Mouse (Mus musculus): ENCODE data around the gene Myo1b. TPM values are rescaled to one million over a fixed set of nuclear protein-coding genes. Genes with fewer than 3 reads are reported as not detected.
A peak's percentile ranks its signal among the peaks of the same experiment; 100 is the strongest.

Myo1b gene
- polyA plus RNA-seq, 1 experiment from 2014 or later = 114 TPM

DNA sequence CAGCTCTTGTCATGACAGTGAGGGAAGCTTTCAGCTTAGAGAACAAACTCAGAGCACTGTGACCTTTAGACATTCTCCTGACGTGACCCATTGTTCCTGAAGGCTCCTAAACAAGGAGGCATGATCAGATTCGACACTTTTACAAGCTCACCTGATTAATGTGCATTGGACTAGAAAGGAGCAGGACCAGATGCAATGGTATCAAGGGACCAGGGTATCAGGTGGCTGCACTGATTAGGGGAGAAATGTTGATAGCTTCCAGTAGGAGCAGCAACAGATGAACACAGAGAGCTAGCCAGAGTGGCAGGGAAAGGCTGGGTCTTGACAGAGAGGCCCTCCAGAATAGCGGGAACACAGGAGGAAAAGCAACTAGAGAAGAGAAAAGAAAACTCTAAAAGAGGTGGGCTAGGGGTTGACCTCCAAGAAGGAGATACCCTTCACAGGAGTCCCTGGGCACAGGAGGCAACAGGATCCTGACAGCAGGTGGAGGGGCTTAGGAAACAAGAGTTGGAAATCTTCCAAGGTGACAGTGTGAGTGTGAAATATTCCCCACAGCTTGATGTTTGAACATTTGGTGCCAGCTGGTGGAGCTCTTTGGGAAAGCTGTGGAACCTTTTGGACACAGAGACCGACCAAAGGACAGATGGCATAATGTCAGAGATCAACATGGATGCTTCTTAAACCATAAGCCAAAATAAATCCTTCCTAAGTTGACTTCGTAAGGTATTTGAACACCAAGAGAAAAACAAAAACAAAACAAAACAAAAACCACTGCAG lies 100.8 kb downstream of the Myo1b start:
- H3K4me2 ChIP-seq (ENCODE audit: low read depth, low read length) = no peak overlapping the region
- H3K4me1 ChIP-seq (ENCODE audit: control insufficient read depth, insufficient read depth, low read length) = no peaks in the 10 kb centered on the region
- H3K36me3 ChIP-seq (replicated peaks; ENCODE audit: control insufficient read depth, insufficient read depth, low read depth, low read length) = no peaks in the 10 kb centered on the region
- H3K27me3 ChIP-seq (ENCODE audit: control insufficient read depth, insufficient read depth, low read length) = no peaks in the 10 kb centered on the region
- ATAC-seq (replicated peaks; ENCODE audit: insufficient number of reproducible peaks, low FRiP score, low TSS enrichment, low read depth) = no peak
- no peak overlapping the region for H3K27ac ChIP-seq (replicated peaks; ENCODE audit: low read depth, low read length)
- H3K9me3 ChIP-seq (replicated peaks; ENCODE audit: control insufficient read depth, low read length) = no peaks in the 10 kb centered on the region
- no peak for DNase-seq (ENCODE audit: low spot score)
- no peak overlapping the region for H3K9ac ChIP-seq (replicated peaks; ENCODE audit: low read length)
- H3K4me3 ChIP-seq (ENCODE audit: low read depth, low read length) = no peak overlapping the region
- 77% methylated on average over 5 of the region's 5 CpGs for WGBS

DNA sequence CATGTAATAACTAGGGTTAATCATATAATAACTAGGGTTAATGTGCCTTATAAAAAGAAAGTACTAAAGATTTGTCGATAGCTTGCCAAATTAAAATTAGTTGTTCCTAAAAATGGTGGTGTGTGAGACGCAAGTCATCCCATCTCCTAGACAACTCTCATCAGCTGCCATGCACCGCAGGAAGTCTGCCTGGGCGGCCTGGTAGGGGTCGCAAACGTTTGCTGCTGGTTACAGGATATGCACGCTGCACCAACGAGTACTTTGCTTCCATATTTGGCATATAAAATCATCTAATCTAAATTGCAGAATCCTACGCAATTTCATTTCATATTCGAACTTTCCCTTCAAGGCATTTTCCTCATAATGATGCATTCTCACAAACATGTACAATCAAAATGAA lies 107.0 kb downstream of the Myo1b start:
- H3K9me3 ChIP-seq (replicated peaks; ENCODE audit: control insufficient read depth, low read length) = no peaks in the 10 kb centered on the region
- H3K4me3 ChIP-seq (ENCODE audit: low read depth, low read length) = no peak overlapping the region
- 87% methylated on average over 10 of the region's 10 CpGs for WGBS
- no peak overlapping the region for H3K27ac ChIP-seq (replicated peaks; ENCODE audit: low read depth, low read length)
- H3K36me3 ChIP-seq (replicated peaks; ENCODE audit: control insufficient read depth, insufficient read depth, low read depth, low read length) = no peaks in the 10 kb centered on the region
- no peak overlapping the region for H3K4me2 ChIP-seq (ENCODE audit: low read depth, low read length)
- no peaks in the 10 kb centered on the region for H3K27me3 ChIP-seq (ENCODE audit: control insufficient read depth, insufficient read depth, low read length)
- DNase-seq (ENCODE audit: low spot score) (no peak), ATAC-seq (replicated peaks; ENCODE audit: insufficient number of reproducible peaks, low FRiP score, low TSS enrichment, low read depth) (no peak)
- no peaks in the 10 kb centered on the region for H3K4me1 ChIP-seq (ENCODE audit: control insufficient read depth, insufficient read depth, low read length)
- no peak overlapping the region for H3K9ac ChIP-seq (replicated peaks; ENCODE audit: low read length)

DNA sequence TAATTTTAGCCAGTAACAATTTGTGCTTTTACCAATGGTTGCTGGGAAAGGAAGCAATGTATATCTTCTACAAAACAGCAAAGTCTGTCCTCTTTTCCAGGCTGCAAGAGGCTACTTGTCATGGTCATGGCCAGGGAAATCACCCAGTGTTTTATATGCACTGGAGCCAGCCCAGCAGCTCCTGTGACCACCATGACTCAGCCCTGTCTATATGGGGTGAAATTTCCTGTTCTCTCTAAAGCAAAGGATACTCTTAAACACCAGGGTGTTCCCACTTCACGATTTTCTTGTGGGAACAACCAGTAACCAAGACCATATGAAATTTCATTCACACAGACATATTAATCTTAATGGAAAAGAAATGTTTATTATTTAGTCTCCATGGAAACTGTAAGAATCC lies 107.6 kb downstream of the Myo1b start:
- Histone ChIP-seq H3K27ac (replicated peaks; ENCODE audit: low read depth, low read length) (no peak overlapping the region), H3K36me3 (replicated peaks; ENCODE audit: control insufficient read depth, insufficient read depth, low read depth, low read length) (no peaks in the 10 kb centered on the region; the same call in 1 of the 2 replicates), H3K4me2 (ENCODE audit: low read depth, low read length) (no peak overlapping the region), H3K4me1 (ENCODE audit: control insufficient read depth, insufficient read depth, low read length) (no peaks in the 10 kb centered on the region), H3K9ac (replicated peaks; ENCODE audit: low read length) (no peak overlapping the region), H3K27me3 (ENCODE audit: control insufficient read depth, insufficient read depth, low read length) (no peaks in the 10 kb centered on the region), H3K9me3 (replicated peaks; ENCODE audit: control insufficient read depth, low read length) (no peaks in the 10 kb centered on the region), H3K4me3 (ENCODE audit: low read depth, low read length) (no peak overlapping the region)
- WGBS = 90% methylated on average over 1 of the region's 1 CpGs
- ATAC-seq (replicated peaks; ENCODE audit: insufficient number of reproducible peaks, low FRiP score, low TSS enrichment, low read depth) (no peak), DNase-seq (ENCODE audit: low spot score) (no peak)

DNA sequence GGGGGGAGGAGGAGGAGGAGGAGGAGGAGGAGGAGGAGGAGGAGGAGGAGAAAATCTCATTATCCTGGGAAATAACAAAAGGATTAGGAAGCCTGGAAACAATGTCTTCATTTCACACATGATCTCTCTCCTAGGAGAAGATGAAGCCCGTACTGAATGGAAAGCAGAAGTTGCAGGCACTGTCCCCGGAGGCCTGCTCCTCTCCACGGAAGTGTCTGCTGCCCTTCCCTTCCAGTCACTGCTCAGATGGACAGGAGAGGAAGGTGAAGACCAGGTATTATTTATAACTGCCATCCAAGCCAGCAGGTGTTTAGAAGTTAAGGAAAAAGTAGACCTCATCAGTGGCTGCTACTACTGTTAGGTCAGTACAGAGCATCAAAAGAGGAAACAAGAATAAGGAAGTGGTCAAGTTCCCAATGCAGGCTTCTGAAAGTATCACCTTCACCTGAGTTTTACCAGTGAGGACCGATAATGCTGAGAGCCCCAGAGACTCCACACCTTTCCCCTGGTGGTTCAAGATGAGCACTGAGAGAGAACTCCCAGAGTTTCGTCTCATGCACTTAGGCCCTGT lies 110.7 kb downstream of the Myo1b start:
- no peak overlapping the region for H3K9ac ChIP-seq (replicated peaks; ENCODE audit: low read length)
- 65% methylated on average over 5 of the region's 5 CpGs for WGBS
- DNase-seq (ENCODE audit: low spot score) = no peak
- H3K27me3 ChIP-seq (ENCODE audit: control insufficient read depth, insufficient read depth, low read length) = no peaks in the 10 kb centered on the region
- H3K9me3 ChIP-seq (replicated peaks; ENCODE audit: control insufficient read depth, low read length) = no peaks in the 10 kb centered on the region
- H3K4me3 ChIP-seq (ENCODE audit: low read depth, low read length) = no peak overlapping the region
- no peaks in the 10 kb centered on the region for H3K4me1 ChIP-seq (ENCODE audit: control insufficient read depth, insufficient read depth, low read length)
- H3K27ac ChIP-seq (replicated peaks; ENCODE audit: low read depth, low read length) = no peak overlapping the region
- no peak overlapping the region for H3K4me2 ChIP-seq (ENCODE audit: low read depth, low read length)
- H3K36me3 ChIP-seq (replicated peaks; ENCODE audit: control insufficient read depth, insufficient read depth, low read depth, low read length) = no peaks in the 10 kb centered on the region; the same call in 1 of the 2 replicates
- ATAC-seq (replicated peaks; ENCODE audit: insufficient number of reproducible peaks, low FRiP score, low TSS enrichment, low read depth) = no peak

DNA sequence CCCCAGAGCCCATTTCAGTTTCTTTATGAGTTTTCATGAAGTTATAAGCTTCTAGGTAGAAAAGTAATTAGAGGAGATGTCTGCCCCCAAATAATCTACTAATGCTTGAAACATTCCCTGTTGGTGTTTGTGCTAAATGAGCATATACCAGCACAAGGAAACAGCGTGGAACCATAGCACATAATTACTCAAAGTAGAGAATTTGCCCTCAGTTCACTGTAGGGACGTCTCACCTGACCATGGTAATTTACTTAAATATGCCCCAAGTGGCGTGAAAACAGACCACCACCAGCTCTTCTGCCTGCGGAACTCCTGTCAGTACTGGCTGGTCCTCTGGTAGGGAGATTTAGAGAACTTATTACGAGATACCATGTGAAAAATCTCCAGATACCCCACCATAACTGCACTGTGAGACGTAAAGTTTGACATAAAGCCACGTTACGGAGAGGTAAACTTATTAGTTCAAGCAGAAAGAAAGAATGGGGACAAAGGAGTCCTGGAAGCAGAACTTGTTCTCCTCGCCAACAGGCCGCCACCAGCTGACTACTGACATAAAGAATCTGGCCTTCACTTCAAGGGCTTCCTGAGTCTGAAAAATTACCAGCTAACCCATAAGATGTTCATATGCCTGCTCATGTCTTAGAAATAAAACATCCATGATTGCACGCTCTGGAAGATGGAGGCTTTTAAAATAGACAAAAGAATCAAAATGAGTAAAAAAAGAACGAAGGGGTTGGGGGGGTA lies 111.4 kb downstream of the Myo1b start:
- Histone ChIP-seq H3K9ac (replicated peaks; ENCODE audit: low read length) (no peak overlapping the region), H3K4me3 (ENCODE audit: low read depth, low read length) (no peak overlapping the region), H3K27me3 (ENCODE audit: control insufficient read depth, insufficient read depth, low read length) (no peaks in the 10 kb centered on the region), H3K4me2 (ENCODE audit: low read depth, low read length) (no peak overlapping the region), H3K27ac (replicated peaks; ENCODE audit: low read depth, low read length) (no peak overlapping the region), H3K9me3 (replicated peaks; ENCODE audit: control insufficient read depth, low read length) (no peaks in the 10 kb centered on the region), H3K36me3 (replicated peaks; ENCODE audit: control insufficient read depth, insufficient read depth, low read depth, low read length) (no peaks in the 10 kb centered on the region; the same call in 1 of the 2 replicates), H3K4me1 (ENCODE audit: control insufficient read depth, insufficient read depth, low read length) (no peaks in the 10 kb centered on the region)
- 82% methylated on average over 11 of the region's 12 CpGs for WGBS
- DNase-seq (ENCODE audit: low spot score) (no peak), ATAC-seq (replicated peaks; ENCODE audit: insufficient number of reproducible peaks, low FRiP score, low TSS enrichment, low read depth) (no peak)

DNA sequence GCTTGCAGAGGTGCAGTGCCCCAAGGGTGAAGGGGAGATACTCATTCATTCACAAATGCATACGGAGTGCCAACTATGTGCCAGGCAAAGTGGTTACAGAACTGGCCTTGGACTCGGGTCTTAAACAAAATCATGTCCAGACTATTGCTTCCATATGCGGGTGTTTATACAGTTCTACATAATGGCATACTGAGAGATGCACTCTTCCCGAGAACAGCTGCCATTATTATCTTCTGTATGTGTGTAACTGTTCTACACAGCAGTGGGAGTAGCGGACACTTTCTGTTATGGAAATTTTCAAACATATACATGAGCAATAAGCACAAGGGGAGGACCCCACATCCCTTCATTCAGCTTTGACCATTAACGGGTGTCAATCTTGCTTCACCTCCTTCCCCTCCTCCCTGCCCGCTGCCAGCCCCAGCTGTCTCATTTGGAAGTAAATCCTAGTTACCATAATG lies 117.8 kb downstream of the Myo1b start:
- Histone ChIP-seq H3K27me3 (ENCODE audit: control insufficient read depth, insufficient read depth, low read length) (no peaks in the 10 kb centered on the region), H3K4me2 (ENCODE audit: low read depth, low read length) (no peak overlapping the region), H3K9me3 (replicated peaks; ENCODE audit: control insufficient read depth, low read length) (no peaks in the 10 kb centered on the region), H3K4me3 (ENCODE audit: low read depth, low read length) (no peak overlapping the region), H3K27ac (replicated peaks; ENCODE audit: low read depth, low read length) (no peak overlapping the region), H3K9ac (replicated peaks; ENCODE audit: low read length) (no peak overlapping the region), H3K4me1 (ENCODE audit: control insufficient read depth, insufficient read depth, low read length) (no peaks in the 10 kb centered on the region), H3K36me3 (replicated peaks; ENCODE audit: control insufficient read depth, insufficient read depth, low read depth, low read length) (0 out of 2 replicates have a peak, but pooled peaks cover under 1% of the 10 kb centered on the region)
- DNase-seq (ENCODE audit: low spot score) (no peak), ATAC-seq (replicated peaks; ENCODE audit: insufficient number of reproducible peaks, low FRiP score, low TSS enrichment, low read depth) (no peak)
- 70% methylated on average over 7 of the region's 7 CpGs for WGBS

DNA sequence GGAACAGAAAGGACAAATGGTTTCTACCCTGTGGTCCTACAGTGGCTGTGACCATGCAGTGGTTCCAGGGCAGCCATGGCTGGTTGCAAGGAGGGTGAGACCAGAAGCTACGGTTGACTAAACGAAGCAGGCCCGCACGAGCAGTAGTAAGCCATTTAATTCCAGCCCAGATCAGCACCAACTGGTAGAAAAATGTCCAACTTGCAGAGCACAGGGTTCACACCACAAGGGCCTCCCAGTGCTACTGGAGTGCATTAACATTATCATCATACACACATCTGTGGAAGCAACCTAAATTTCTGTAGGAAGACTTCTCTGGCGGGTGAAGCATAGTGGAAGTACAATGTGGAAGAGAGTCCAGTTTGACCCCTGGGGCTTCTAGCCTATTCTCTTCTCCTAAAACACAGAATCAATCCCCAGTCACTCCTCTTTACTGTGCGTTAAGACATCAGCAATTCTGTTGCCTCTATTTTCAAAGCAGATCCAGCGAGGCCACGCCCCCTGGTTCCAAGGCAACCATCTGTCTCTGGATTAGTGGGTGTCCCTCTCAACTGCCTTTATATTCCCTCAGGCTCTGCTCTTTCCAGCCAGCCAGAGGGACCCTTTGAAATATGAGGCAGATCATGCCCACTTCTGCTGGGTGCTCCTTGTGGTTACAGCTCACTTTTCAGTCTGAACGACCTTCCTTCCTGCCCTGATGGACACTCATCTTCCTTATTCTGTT lies 120.1 kb downstream of the Myo1b start:
- 66% methylated on average over 9 of the region's 9 CpGs for WGBS
- Histone ChIP-seq H3K27me3 (ENCODE audit: control insufficient read depth, insufficient read depth, low read length) (no peaks in the 10 kb centered on the region), H3K9me3 (replicated peaks; ENCODE audit: control insufficient read depth, low read length) (no peaks in the 10 kb centered on the region), H3K36me3 (replicated peaks; ENCODE audit: control insufficient read depth, insufficient read depth, low read depth, low read length) (peaks cover 2% of the 10 kb centered on the region; the same call in 1 of the 2 replicates), H3K4me1 (ENCODE audit: control insufficient read depth, insufficient read depth, low read length) (no peaks in the 10 kb centered on the region), H3K9ac (replicated peaks; ENCODE audit: low read length) (no peak overlapping the region), H3K4me3 (ENCODE audit: low read depth, low read length) (no peak overlapping the region), H3K27ac (replicated peaks; ENCODE audit: low read depth, low read length) (no peak overlapping the region), H3K4me2 (ENCODE audit: low read depth, low read length) (no peak overlapping the region)
- DNase-seq (ENCODE audit: low spot score) (peak; percentile 20), ATAC-seq (replicated peaks; ENCODE audit: insufficient number of reproducible peaks, low FRiP score, low TSS enrichment, low read depth) (0 out of 2 replicates have a peak, but pooled peaks have one; percentile 23)

Measured in embryonic facial prominence, embryonic 11.5 days (tissue).